Mouse (Mus musculus) liver, adult (tissue): ENCODE measurements around the gene Smap2.

Source experiments
- GATA4 ChIP-seq: IDR thresholded peaks from 2 replicates; pipeline ENCODE4 v1.6.1; 2014; ENCODE audit warnings: mild to moderate bottlenecking, low read length; ENCODE audit not compliant: insufficient replicate concordance

Gene Smap2

DNA sequence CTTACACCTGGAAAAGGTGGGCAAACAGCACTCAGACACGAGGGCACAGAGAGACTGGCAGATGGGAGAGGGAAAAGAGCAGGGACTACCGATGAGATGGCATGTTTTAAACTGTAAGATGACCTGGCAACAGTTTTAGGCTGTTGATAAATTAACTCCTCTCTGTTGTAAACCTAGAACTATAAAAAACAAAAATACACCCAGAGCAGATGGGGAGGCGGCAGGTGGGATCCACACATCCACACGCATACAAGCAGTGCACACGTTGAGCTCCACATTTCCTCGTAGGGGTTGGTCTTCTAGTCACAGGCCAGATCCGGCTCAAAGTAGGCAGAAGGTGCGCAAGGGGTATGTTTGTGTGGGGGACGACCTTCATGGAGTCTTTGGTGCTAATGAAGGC lies 48.6 kb downstream of the Smap2 start:
- TF ChIP-seq GATA4: no peak

DNA sequence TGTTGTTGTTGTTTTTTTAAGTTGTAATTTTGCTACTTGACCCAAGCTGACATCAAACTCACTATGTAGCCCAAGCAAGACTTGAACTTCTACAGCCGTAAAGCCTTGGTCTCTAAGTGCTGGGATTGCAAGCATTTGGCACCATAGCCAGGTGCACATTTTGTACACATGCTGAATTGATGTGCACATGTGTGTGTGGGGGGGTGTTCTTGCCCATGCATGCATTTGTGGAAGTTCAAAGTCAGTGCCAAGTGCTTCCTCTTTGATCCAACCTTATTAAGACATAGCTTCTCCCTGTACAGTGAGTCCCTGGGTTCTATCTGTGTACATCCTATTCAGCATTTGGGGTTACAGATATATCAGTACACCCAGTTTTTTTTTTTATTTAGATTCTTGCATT lies 61.5 kb downstream of the Smap2 start:
- no peak for TF ChIP-seq GATA4

DNA sequence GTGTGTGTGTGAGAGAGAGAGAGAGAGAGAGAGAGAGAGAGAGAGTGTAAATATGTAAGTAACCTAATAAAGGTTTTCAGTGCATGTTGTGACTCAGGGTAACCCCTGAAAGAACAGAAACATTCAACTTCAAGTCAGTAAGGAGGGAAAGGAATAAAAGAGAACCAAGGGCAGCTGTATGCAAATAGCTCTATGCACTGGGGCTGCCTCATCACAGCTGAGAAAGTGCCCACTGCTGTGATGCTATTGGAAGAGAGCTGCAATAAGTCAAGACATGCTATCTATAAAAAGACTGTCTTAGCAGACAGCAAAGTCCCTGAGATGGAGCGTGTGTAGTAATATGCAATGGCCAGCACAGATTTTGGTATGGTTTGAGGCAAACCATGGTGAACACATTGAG lies 63.4 kb downstream of the Smap2 start:
- no peak for TF ChIP-seq GATA4

DNA sequence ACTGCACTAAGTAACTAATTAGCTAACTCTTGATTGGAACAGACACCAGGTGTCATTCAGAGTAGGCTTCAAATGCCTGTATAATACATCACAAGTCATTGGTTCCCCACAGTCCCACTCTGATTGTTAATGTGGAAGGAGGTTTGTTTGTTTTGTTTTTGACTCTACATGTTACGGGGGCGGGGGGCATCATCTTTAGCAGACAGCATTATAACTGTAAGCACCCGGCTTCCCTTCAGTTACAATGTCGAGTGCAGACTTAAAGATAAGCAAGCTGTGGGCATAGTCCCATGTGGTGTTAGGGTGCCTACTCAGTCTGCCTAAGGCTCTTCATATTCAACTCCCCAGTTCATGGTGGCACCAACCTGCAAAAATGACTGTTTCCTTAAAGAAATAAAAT lies 64.0 kb downstream of the Smap2 start:
- TF ChIP-seq GATA4: no peak

DNA sequence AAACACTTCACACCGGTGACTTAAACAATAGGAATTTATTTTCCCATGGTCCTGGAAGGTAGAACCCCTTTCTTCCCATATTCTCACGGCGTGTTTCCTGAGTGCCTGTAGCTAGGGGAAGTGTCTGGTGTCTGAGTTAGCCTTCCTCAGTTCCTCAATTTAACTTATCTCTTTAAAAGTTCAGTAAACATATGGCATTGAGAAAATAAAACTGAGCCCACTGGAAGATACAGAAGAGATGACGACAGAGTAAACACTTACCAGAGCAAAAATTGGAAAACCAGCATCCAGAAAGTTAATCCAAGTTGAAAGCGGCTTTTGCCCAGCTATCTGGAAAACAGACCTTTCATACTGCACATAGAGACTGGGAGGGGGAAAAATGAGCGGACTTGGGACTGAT lies 64.9 kb downstream of the Smap2 start:
- TF ChIP-seq GATA4: no peak

DNA sequence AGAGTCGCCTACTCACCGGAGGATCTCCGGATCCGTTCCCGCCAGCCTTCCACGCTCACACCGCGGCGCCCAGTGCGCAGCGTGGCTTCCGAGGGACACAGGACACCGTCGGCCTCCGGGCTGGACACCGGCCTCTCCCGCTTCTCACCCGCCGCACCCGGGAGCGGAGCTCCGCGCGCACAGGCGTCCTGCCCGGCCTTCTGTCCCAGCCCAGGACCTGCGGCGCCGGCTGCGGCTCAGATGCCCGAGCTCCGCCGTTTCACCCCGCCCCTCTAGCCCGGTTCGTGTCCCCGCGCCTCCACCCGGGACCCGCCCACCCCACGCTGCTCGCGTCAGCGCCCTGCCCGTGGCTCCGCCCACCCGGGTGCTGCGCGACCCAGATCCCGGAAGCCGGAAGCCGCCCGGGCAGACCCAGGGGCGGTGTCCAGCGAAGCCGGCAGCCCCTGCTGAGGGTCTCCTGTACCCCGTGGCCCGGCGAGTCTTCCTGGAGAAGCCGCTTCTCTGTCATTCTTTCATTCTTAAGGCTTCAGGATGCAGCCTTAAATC lies 65.5 kb downstream of the Smap2 start, which contains the start of gene Zfp69:
TSS of gene Zfp69 (minus strand) at position 272 of the 546 bp plus-strand sequence.
- no peak for TF ChIP-seq GATA4

DNA sequence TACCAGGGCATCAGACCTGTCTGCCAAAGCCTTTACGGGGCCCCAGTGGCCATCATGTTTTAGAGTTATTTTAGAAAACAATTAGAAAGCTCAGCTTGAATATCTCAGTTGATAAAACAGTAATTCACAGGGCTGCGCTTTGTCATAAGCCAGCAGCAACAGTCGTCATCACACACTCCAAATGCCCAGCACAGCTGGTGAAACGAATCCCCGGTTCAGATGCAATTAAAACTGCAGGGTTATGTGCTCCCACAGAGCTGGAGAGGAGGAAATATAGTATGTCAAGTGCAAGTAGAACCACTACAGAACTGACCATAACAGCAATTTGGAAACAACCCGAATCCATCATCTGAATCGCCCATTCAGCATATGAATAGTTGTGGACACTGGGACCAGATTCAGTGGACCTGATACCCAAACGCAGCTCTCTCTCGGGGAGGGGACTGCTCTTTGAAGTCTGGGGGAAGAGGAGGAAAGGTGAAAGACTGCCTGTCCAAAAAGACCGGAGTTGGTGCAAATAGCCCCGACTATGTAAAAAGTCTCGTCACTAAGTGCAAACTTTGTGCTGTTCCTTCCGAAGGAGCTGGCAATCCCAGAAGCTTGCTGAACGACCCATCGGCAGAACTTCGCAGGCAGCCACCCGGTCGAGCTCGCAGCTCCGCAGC lies 66.2 kb downstream of the Smap2 start:
- TF ChIP-seq GATA4: no peak

DNA sequence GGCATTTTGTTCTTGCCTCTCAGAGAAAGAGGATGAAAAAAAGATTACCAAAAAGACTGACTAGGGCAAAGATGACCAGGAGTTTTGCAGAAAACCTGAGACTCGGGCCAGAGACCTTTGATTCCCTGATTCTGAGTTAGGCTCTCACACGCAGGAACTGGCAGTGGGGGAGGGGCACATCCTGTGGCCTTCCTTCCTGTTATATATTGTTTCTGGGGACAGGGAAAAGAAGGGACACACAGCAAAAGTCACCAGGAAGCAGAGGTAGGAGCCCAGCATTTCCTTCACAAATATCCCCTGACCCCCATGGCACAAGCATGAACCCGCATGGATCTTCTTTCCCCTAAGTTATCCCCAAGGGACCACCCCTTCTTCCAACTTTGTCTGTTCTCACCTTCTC lies 68.1 kb downstream of the Smap2 start:
- TF ChIP-seq GATA4: no peak

DNA sequence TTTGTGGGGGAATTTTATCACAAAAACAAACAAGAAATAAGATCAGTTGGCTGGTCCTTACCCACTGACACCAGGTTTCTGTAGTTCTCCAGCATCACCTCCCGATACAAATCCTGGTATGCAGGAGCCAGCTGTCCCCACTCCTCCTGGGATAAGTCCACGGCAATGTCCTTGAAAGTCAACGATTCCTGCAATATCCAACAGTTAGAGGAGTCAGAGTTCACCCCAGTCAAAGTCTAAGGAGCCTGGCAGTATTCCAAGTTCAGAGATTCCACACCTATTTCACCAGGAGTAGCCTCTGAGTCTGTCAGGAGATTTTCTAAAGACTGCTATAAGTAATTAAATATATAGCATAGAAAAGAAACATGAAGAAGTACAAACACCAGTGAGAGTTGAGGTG lies 82.0 kb downstream of the Smap2 start:
- TF ChIP-seq GATA4: no peak

DNA sequence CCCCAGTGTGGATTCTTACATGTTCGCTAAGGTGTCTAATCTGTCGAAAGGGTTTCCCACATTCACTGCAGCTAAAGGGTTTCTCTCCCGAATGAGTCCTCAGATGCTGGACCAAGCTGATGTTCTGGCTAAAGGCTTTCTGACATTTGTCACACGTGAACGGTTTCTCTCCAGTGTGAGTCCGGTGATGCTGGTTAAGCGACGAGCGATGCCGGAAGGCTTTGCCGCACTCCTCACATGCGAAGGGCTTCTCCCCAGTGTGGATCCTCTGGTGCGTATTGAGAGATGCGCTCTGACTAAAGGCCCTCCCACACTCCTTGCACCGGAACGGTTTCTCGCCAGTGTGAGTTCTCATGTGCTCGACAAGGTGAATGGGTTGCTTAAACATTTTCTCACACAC lies 86.3 kb downstream of the Smap2 start:
- TF ChIP-seq GATA4: no peak

DNA sequence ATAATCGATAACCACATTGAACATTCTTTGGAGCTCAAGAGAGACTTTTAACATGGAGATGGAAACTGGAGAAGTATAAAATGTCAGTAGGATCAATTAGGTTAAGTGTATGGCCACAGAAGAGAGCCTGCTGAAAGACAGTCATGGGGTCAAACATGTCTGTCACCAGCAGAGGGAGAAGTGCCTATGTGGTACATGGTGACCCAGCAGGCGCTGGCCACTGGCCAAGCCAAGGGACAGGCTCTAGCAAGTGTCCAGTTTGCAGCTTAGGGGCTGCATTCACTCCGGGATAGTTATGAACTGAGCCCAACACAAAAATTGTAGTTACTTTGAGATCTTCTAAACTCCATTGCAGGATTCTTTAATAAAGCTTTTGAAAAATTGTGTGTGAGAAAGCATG lies 88.4 kb downstream of the Smap2 start:
- no peak for TF ChIP-seq GATA4

DNA sequence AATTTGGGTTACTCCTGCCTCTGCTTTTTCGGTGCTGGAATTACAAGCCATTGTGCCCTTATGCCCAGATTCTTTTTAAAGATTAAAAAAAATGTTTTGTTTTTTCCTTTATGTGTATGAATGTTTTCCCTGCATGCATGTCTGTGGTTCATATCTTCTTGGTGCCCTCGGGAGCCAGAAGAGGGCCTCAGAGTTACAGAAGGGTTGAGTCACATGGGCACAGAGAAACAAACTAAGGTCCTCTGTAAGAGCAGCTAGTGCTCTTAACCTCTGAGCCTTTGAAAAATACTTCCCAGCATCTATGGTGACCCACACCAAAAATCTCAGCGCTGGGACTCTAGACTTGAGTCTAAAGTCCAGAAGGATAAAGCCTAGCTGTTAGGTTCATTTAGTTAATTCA lies 91.7 kb downstream of the Smap2 start:
- no peak for TF ChIP-seq GATA4

DNA sequence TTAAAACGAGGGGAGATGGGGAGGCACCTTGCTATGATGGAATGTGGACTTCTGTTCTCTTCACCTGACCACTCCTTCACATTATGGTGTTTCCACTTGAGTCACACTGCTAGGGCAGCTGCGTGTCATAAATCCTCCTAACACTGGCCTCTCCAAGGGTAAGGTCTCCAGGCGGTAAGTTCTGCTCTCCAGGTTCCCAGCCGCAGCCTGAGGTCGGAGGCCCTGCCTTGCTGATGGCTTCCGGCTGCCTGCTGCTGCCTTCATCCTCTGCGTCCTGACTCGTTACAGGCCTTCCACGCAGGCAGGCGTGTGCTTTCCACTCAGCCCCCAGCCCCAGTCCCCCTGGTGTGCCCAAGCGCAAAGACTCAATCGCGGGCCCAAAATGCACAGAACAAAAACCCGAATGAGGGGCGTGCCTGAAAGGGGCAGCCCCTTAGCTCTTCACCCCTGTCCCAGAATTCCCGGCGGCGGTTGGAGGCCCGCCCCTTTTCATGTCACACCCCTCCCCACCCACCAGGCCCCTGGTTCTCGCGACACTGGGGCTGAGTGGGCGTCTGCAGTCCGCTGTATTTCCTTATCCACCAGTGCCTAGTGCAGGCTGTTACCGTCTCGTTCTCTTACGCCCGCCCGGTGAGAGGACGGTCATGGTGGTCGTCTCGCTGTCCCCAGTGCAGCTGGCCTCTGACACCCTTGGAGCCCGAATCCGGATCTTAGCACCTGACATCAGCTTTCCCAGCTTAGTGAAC lies 92.3 kb downstream of the Smap2 start, which contains the start of gene Exo5:
TSS of gene Exo5 (minus strand) at position 464 of the 746 bp plus-strand sequence.
- no peak for TF ChIP-seq GATA4

DNA sequence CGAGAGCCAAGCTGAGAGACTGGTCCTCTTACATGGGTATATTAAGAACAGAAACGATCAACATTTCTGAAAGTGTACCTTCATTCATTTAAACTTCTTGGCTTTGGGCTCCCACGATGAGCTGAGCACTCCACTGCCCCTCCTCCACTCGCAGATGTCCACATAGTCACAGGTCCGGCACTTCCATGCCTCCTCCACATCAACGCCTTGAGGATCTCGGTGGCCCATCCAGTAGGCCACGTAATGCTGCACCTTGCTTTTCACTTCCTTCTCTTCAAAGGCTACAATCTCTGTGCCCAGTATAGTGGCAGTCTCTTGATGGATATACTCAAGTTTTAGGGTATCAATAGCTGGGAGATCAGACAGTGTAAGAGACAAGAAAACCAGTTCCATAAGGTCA lies 95.6 kb downstream of the Smap2 start:
- no peak for TF ChIP-seq GATA4
